Mouse (Mus musculus) activated CD4-positive, CD25-positive, alpha-beta regulatory T cell, adult 9 weeks (primary cell): Measurements from ENCODE around the gene Hscb. TPM values are rescaled to one million over a fixed set of nuclear protein-coding genes. Genes with fewer than 3 reads are reported as not detected.

Experiments used
- polyA plus RNA-seq: library from polyadenylated mRNA; unstranded; fragments of 100-300 nt; shearing (Covaris generic); gene quantifications from one replicate; pipeline ENCODE4 v1.2.1, GENCODE M21; 2017

The Hscb gene
- polyA plus RNA-seq = 33.4 TPM

GRCm38 (mm10) chr5:110839678-110840365 lies at the start of gene Hscb, which contains the start of gene Chek2:
TSS of gene Hscb (minus strand) at chr5:110839777.
TSS of gene Chek2 (plus strand) at chr5:110839979.

GRCm38 (mm10) chr5:110879584-110880374 lies 40.2 kb upstream of the Hscb start, which contains the start of gene Ttc28:
TSS of gene Ttc28 (plus strand) at chr5:110879803.

DNA sequence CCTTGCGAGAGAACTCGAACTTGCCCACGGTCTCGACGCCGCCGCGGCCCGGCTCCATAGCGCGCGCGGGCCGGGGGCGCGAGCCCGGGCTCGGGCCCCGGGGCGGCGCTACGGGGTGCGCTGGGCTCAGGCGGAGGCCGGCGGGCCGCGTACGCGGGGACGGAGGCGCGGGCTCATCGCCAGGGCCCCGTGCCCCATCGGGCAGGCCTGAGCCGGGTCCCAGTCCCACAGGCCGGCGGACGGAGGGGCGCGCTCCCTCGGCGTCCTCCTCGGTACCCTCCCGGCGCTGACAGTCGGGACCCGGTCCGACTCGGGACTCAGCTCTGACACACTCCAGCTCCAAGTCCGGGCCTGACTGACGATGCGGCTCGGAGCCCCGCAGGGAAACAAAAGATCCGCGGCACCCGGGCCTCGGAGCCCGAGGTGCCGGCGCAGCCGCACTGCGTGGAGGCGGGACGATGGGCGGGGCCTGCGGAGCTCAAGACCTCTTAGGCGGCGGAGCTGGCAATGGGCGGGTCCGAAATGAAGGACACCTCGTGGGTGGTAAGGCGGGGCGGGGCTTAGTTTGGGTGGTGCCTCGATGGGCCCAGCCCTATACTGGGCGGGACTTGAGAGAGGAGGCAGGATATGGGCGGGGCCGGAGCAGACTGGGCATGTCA lies 29.8 kb downstream of the Hscb start, which contains the start of gene Ulk1:
Gene Ulk1, minus strand, starts transcription at position 431 of the 659 bp plus-strand sequence.

GRCm38 (mm10) chr5:110779998-110780760 lies 59.4 kb downstream of the Hscb start, which contains the start of gene Pus1:
TSS of gene Pus1 (minus strand) at chr5:110780659.

Other genes starting within 250 kb of the Hscb start
- 82.5 TPM for gene Noc4l, start 186.4 kb downstream of the Hscb start, polyA plus RNA-seq
- 13.3 TPM for gene Ddx51, start 186.3 kb downstream of the Hscb start, polyA plus RNA-seq
- 54.1 TPM for gene Ep400, start 69.1 kb downstream of the Hscb start, polyA plus RNA-seq
- 33.3 TPM for gene Pus1, start 59.1 kb downstream of the Hscb start, polyA plus RNA-seq
- 7.9 TPM for gene Ulk1, start 29.7 kb downstream of the Hscb start, polyA plus RNA-seq
- 10.5 TPM for gene Chek2, start 202 bp upstream of the Hscb start, polyA plus RNA-seq
- gene Ttc28, start 40.0 kb upstream of the Hscb start, polyA plus RNA-seq = 3.6 TPM